Mouse (Mus musculus): ENCODE results near the gene Pes1. TPM values are rescaled to one million over a fixed set of nuclear protein-coding genes. Genes with fewer than 3 reads are reported as not detected.

The Pes1 gene
- polyA plus RNA-seq, 1 experiment from 2014 or later = 60.9 TPM

- no peak overlapping the region for H3K9ac ChIP-seq
- peaks cover 17% of the 10 kb centered on the region for H3K4me1 ChIP-seq (replicated peaks)
- ATAC-seq (ENCODE audit: low FRiP score) = no peak
- H3K4me3 ChIP-seq = no peak overlapping the region
- H3K4me2 ChIP-seq = no peak overlapping the region
- WGBS = 88% methylated on average over 3 of the region's 3 CpGs
- H3K36me3 ChIP-seq = peaks cover 67% of the 10 kb centered on the region
- no peaks in the 10 kb centered on the region for H3K27me3 ChIP-seq
- no peak overlapping the region for H3K27ac ChIP-seq
- no peaks in the 10 kb centered on the region for H3K9me3 ChIP-seq
These were observed 6.1 kb downstream of the Pes1 start for GRCm38 (mm10) chr11:3969837-3970236.

- H3K4me1 ChIP-seq (replicated peaks) = peaks cover 11% of the 10 kb centered on the region
- no peak overlapping the region for H3K4me3 ChIP-seq
- 97% methylated on average over 7 of the region's 7 CpGs for WGBS
- peaks cover 72% of the 10 kb centered on the region for H3K36me3 ChIP-seq
- H3K27me3 ChIP-seq = no peaks in the 10 kb centered on the region
- H3K9me3 ChIP-seq = no peaks in the 10 kb centered on the region
- ATAC-seq (ENCODE audit: low FRiP score) = no peak
- no peak overlapping the region for H3K27ac ChIP-seq
- no peak overlapping the region for H3K4me2 ChIP-seq
- H3K9ac ChIP-seq = no peak overlapping the region
These were observed 6.6 kb downstream of the Pes1 start for GRCm38 (mm10) chr11:3970361-3970760.

- Histone ChIP-seq H3K9me3 (no peaks in the 10 kb centered on the region), H3K27me3 (no peaks in the 10 kb centered on the region), H3K36me3 (peaks cover 97% of the 10 kb centered on the region), H3K4me2 (no peak overlapping the region), H3K4me3 (no peak overlapping the region), H3K9ac (no peak overlapping the region), H3K4me1 (replicated peaks) (no peaks in the 10 kb centered on the region), H3K27ac (no peak overlapping the region)
- no peak for ATAC-seq (ENCODE audit: low FRiP score)
- 95% methylated on average over 7 of the region's 7 CpGs for WGBS
These were observed 9.3 kb downstream of the Pes1 start for GRCm38 (mm10) chr11:3973081-3973480.

- no peaks in the 10 kb centered on the region for H3K9me3 ChIP-seq
- no peak overlapping the region for H3K9ac ChIP-seq
- no peaks in the 10 kb centered on the region for H3K27me3 ChIP-seq
- WGBS = 52% methylated on average over 3 of the region's 3 CpGs
- no peak overlapping the region for H3K27ac ChIP-seq
- ATAC-seq (ENCODE audit: low FRiP score) = no peak
- no peak overlapping the region for H3K4me3 ChIP-seq
- no peaks in the 10 kb centered on the region for H3K4me1 ChIP-seq (replicated peaks)
- peaks cover 100% of the 10 kb centered on the region for H3K36me3 ChIP-seq
- no peak overlapping the region for H3K4me2 ChIP-seq
These were observed 10.5 kb downstream of the Pes1 start for GRCm38 (mm10) chr11:3974311-3974710.

GRCm38 (mm10) chr11:3976678-3977077 lies 12.9 kb downstream of the Pes1 start, which contains the start of gene 4930556J24Rik:
TSS of gene 4930556J24Rik (minus strand) at chr11:3976778.
- H3K9ac ChIP-seq = no peak within 1 kb of the TSS
- H3K4me1 ChIP-seq (replicated peaks) = no peaks in the 10 kb centered on the region
- H3K36me3 ChIP-seq = peaks cover 98% of the 10 kb centered on the region
- H3K4me2 ChIP-seq = no peak within 1 kb of the TSS
- H3K27ac ChIP-seq = no peak within 1 kb of the TSS
- no peaks in the 10 kb centered on the region for H3K27me3 ChIP-seq
- no peak within 1 kb of the TSS for H3K4me3 ChIP-seq
- WGBS = 97% methylated on average over 6 of the region's 6 CpGs
- H3K9me3 ChIP-seq = no peaks in the 10 kb centered on the region
- no peak for ATAC-seq (ENCODE audit: low FRiP score)

GRCm38 (mm10) chr11:3978421-3978820 lies 14.6 kb downstream of the Pes1 start:
- no peak overlapping the region for H3K27ac ChIP-seq
- H3K27me3 ChIP-seq = 0 out of 2 replicates have a peak, but pooled peaks cover 5% of the 10 kb centered on the region
- no peak overlapping the region for H3K4me3 ChIP-seq
- H3K4me1 ChIP-seq (replicated peaks) = peaks cover 7% of the 10 kb centered on the region
- H3K36me3 ChIP-seq = peaks cover 80% of the 10 kb centered on the region
- no peak overlapping the region for H3K4me2 ChIP-seq
- H3K9ac ChIP-seq = no peak overlapping the region
- no peak for ATAC-seq (ENCODE audit: low FRiP score)
- WGBS = 94% methylated on average over 5 of the region's 5 CpGs
- no peaks in the 10 kb centered on the region for H3K9me3 ChIP-seq

- no peak overlapping the region for H3K4me3 ChIP-seq
- peaks cover 16% of the 10 kb centered on the region for H3K4me1 ChIP-seq (replicated peaks)
- no peak overlapping the region for H3K4me2 ChIP-seq
- H3K27me3 ChIP-seq = peaks cover 25% of the 10 kb centered on the region; the same call in 1 of the 2 replicates
- H3K9ac ChIP-seq = no peak overlapping the region
- no peaks in the 10 kb centered on the region for H3K9me3 ChIP-seq
- H3K36me3 ChIP-seq = peaks cover 49% of the 10 kb centered on the region
- no peak for ATAC-seq (ENCODE audit: low FRiP score)
- 73% methylated on average over 6 of the region's 6 CpGs for WGBS
- H3K27ac ChIP-seq = no peak overlapping the region
These were observed 17.8 kb downstream of the Pes1 start for GRCm38 (mm10) chr11:3981536-3981935.

- WGBS = 61% methylated on average over 7 of the region's 7 CpGs
- Histone ChIP-seq H3K9ac (no peak overlapping the region; the same call in 1 of the 2 replicates), H3K27me3 (peaks cover 25% of the 10 kb centered on the region; the same call in 1 of the 2 replicates), H3K36me3 (peaks cover 39% of the 10 kb centered on the region), H3K4me3 (no peak overlapping the region), H3K27ac (no peak overlapping the region), H3K4me1 (replicated peaks) (peaks cover 16% of the 10 kb centered on the region), H3K9me3 (no peaks in the 10 kb centered on the region), H3K4me2 (peak overlapping the region; percentile 72)
- ATAC-seq (ENCODE audit: low FRiP score) = 0 out of 2 replicates have a peak, but pooled peaks have one; percentile 14
These were observed 18.8 kb downstream of the Pes1 start for GRCm38 (mm10) chr11:3982275-3983209.

GRCm38 (mm10) chr11:3983291-3983862 lies 19.6 kb downstream of the Pes1 start, which contains the start of gene Gal3st1:
TSS of gene Gal3st1 (plus strand) at chr11:3983636.
- peak; percentile 84 for ATAC-seq (ENCODE audit: low FRiP score)
- Histone ChIP-seq H3K4me3 (peak within 1 kb of the TSS; percentile 45), H3K4me1 (replicated peaks) (peaks cover 16% of the 10 kb centered on the region), H3K36me3 (peaks cover 31% of the 10 kb centered on the region), H3K9ac (peak within 1 kb of the TSS; percentile 74), H3K4me2 (peak within 1 kb of the TSS; percentile 72), H3K9me3 (no peaks in the 10 kb centered on the region), H3K27me3 (peaks cover 25% of the 10 kb centered on the region; the same call in 1 of the 2 replicates), H3K27ac (no peak within 1 kb of the TSS)
- 1% methylated on average over 33 of the region's 37 CpGs for WGBS

GRCm38 (mm10) chr11:3983863-3984745 lies 20.3 kb downstream of the Pes1 start:
- ATAC-seq (ENCODE audit: low FRiP score) = peak; percentile 69
- no peaks in the 10 kb centered on the region for H3K9me3 ChIP-seq
- peak overlapping the region; percentile 45 for H3K4me3 ChIP-seq
- peaks cover 25% of the 10 kb centered on the region; the same call in 1 of the 2 replicates for H3K27me3 ChIP-seq
- peaks cover 23% of the 10 kb centered on the region for H3K36me3 ChIP-seq
- H3K9ac ChIP-seq = peak overlapping the region; percentile 74
- H3K4me2 ChIP-seq = peak overlapping the region; percentile 72
- H3K4me1 ChIP-seq (replicated peaks) = peaks cover 16% of the 10 kb centered on the region
- WGBS = 11% methylated on average over 15 of the region's 15 CpGs
- H3K27ac ChIP-seq = no peak overlapping the region

GRCm38 (mm10) chr11:3989748-3990147 lies 26.0 kb downstream of the Pes1 start:
- H3K4me2 ChIP-seq = no peak overlapping the region
- H3K9ac ChIP-seq = no peak overlapping the region
- no peaks in the 10 kb centered on the region for H3K36me3 ChIP-seq
- peaks cover 11% of the 10 kb centered on the region; the same call in 1 of the 2 replicates for H3K27me3 ChIP-seq
- no peaks in the 10 kb centered on the region for H3K4me1 ChIP-seq (replicated peaks)
- WGBS = 48% methylated on average over 3 of the region's 3 CpGs
- H3K9me3 ChIP-seq = no peaks in the 10 kb centered on the region
- no peak for ATAC-seq (ENCODE audit: low FRiP score)
- H3K27ac ChIP-seq = no peak overlapping the region
- no peak overlapping the region for H3K4me3 ChIP-seq
